Mouse (Mus musculus) bone marrow macrophage, adult 2 months (primary cell): ENCODE data around the gene Safb.

Experiments used
- CTCF ChIP-seq: IDR thresholded peaks from 2 replicates; pipeline ENCODE4 v1.5.1; 2012; ENCODE audit warnings: low read depth, mild to moderate bottlenecking, low read length, moderate library complexity
- POLR2A ChIP-seq: IDR thresholded peaks from 2 replicates; pipeline ENCODE4 v1.6.1; 2012; ENCODE audit warnings: mild to moderate bottlenecking, low read depth, low read length, borderline replicate concordance

DNA sequence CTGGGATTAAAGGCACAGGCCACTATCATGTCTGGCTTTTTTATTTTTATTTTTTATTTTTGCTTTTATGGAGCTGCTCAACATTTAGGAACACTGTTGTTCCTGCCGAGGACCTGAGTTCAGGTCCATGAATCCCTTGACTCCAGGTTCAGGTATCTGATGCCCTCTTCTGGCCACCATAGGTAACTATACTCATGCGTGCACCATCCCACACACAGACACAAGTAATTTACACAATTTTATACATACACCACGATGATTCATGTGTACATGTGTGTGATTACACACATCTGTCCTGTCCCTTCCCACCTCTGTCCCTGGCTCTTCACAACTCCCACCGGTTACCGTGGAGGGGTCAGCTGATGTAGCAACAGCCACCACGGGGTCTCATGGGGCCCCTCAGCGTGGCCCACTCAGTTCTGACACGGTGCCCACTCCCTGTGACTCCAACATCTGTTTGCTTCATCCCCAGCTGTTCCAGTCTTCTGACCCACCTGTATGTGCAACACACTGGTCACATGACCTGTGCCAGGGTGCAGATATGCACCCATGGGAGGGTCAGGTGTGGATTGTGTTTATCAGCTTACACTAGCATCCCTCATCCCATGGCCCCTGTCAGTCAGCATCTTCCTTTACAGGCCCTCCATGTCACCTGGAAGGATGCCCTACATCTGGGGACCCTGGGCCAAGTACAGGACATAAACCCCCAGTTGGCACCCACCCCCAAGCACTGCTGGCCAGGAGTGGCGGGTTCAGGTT lies 36.6 kb upstream of the Safb start:
- TF ChIP-seq CTCF (no peak), POLR2A (no peak)
